Mouse (Mus musculus) spleen, adult 2 months (tissue): ENCODE data around the gene Auh. TPM values are rescaled to one million over a fixed set of nuclear protein-coding genes. Genes with fewer than 3 reads are reported as not detected.

Experiments
- DNase-seq, 2 experiments: peaks; one replicate each; pipeline versions ENCODE4 v3.0.0 to v3.0.0-alpha.2; 2012 to 2021; ENCODE audit warnings: low spot score in 2 of 2, low read depth in 1 of 2
- H3K27ac ChIP-seq: fragments of 200-500 bp; 2 replicates; pipeline ENCODE4 v1.5.1; 2012; ENCODE audit warnings: low read length, inconsistent platforms; ENCODE audit not compliant: insufficient read depth
- H3K27me3 ChIP-seq: fragments of 200-500 bp; 2 replicates; pipeline ENCODE4 v1.6.1; 2012; ENCODE audit warnings: mild to moderate bottlenecking, moderate library complexity, low read length, inconsistent platforms; ENCODE audit not compliant: control insufficient read depth, insufficient read depth
- H3K36me3 ChIP-seq: fragments of 200-500 bp; 2 replicates; pipeline ENCODE4 v1.6.1; 2012; ENCODE audit warnings: mild to moderate bottlenecking, low read length, inconsistent platforms; ENCODE audit not compliant: control insufficient read depth, insufficient read depth
- H3K4me1 ChIP-seq: fragments of 200-500 bp; 2 replicates; pipeline ENCODE4 v1.6.1; 2011; ENCODE audit warnings: inconsistent platforms; ENCODE audit not compliant: control insufficient read depth, insufficient read depth, insufficient read length
- H3K4me3 ChIP-seq: fragments of 200-500 bp; 2 replicates; pipeline ENCODE4 v1.5.1; 2011; ENCODE audit warnings: mild to moderate bottlenecking, inconsistent platforms; ENCODE audit not compliant: insufficient read depth, insufficient read length; ENCODE audit errors: extremely low read depth
- CTCF ChIP-seq: fragments of 200-500 bp; IDR thresholded peaks from 2 replicates; pipeline ENCODE4 v1.5.1; 2011; ENCODE audit warnings: mild to moderate bottlenecking, inconsistent platforms; ENCODE audit not compliant: insufficient read depth, insufficient read length, insufficient replicate concordance; ENCODE audit errors: extremely low read depth
- POLR2A ChIP-seq: fragments of 200-500 bp; IDR thresholded peaks from 2 replicates; pipeline ENCODE4 v1.6.1; 2011; ENCODE audit warnings: low read depth, low read length, inconsistent platforms
- WGBS: fragments of 180-500 bp; shearing (Covaris S2); methylation state at CpG from one replicate; pipeline ENCODE4 v1.1.7; 2018; 5-methylcytosine and 5-hydroxymethylcytosine counted together
- polyA plus RNA-seq: library from polyadenylated mRNA; depleted of rRNA; stranded (reverse); fragments of >200 nt; gene quantifications from 2 replicates; pipeline ENCODE4 v1.2.3, GENCODE M21; 2012

Gene Auh
- polyA plus RNA-seq, 1 experiment: 15.0 TPM

DNA sequence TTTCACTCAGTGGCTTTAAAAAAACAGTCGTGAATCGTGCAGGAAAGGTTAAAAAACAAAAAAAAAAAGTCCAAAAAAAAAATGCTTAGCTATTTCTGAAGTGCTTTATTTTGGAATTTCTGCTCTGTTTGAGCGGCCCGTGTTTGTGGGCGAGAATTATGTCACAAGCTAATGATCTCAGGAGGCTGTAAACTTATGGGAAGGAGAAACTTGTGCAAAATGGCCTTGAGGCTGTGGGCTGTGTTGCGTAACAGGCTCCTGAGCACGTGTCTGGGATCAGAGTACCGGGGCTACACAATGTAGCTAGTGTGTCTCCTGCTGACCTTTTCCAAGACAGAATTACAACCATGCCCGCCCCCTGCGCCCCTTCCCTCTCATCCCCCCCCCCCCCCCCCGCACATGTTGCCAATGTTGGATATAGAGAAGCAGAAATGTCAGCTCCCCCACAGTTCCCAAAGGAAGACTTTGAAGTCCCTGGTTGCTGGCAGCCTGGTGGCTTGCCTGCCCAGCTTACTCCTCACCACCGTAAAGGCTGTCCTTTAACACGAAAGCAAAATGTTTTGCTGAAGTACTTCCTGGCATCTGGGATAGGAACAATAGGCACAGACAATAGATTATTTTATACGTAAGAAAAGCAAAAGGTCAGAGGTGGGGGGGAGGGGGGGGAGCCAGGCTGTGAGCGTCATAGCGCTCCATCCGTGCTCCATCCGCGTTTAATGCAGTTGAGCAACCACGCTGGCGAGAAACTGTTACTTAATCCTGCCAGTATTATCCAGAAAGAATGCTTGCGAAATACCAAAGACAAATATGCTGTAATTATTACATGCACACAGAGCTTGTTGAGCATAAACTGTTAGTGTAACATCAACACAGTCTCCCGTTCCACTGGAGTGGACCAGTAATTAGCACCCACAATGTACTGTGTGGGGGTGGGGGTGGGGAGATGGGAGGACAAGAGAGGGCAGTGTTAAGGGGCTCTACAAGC, 107.0 kb downstream of the Auh start:
- Histone ChIP-seq H3K27ac (no peak overlapping the region), H3K27me3 (no peaks in the 10 kb centered on the region)

GRCm38 (mm10) chr13:52821571-52821970, 107.9 kb downstream of the Auh start:
- H3K27me3 ChIP-seq: no peaks in the 10 kb centered on the region
- H3K4me1 ChIP-seq: peaks cover 2% of the 10 kb centered on the region; the same call in 1 of the 2 replicates
- H3K27ac ChIP-seq: peak overlapping the region; percentile 25; the same call in 1 of the 2 replicates
- H3K4me3 ChIP-seq: no peak overlapping the region
- DNase-seq: no peak
- whole genome bisulfite sequencing: 76% methylated on average over 9 of the region's 9 CpGs
- no peaks in the 10 kb centered on the region for H3K36me3 ChIP-seq
- no peak for TF ChIP-seq CTCF
- TF ChIP-seq POLR2A: no peak

More for the DNA sequence above, 107.0 kb downstream of the Auh start:
- Histone ChIP-seq H3K36me3 (no peaks in the 10 kb centered on the region), H3K4me3 (no peak overlapping the region), H3K4me1 (no peaks in the 10 kb centered on the region; the same call in 1 of the 2 replicates)
- DNase-seq: no peak
- WGBS: 36% methylated on average over 23 of the region's 23 CpGs
- TF ChIP-seq CTCF (no peak), POLR2A (no peak)

DNA sequence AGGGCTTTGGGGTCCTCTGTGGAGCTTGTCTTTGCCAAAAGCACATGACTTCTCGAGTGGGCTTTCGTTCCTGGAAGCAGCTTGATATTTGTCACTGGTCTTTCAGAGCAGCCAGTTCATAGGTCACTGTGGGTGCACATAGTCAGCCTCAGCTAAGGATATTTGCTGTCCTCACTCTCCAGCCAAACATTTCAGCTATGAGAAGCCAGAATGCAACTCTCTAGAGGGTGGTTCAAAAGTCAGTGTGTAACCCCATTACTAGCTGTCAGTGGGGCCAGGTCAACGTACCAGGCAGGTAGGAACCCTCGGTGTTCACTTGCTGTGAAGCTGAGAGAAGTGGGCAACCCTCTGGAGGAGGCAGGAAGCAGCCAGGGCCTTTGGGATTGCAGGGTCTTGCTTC, 109.6 kb downstream of the Auh start:
- TF ChIP-seq CTCF (no peak), POLR2A (no peak)
- Histone ChIP-seq H3K27ac (no peak overlapping the region), H3K27me3 (no peaks in the 10 kb centered on the region), H3K4me3 (no peak overlapping the region), H3K36me3 (no peaks in the 10 kb centered on the region), H3K4me1 (peaks cover 2% of the 10 kb centered on the region; the same call in 1 of the 2 replicates)
- no peak for DNase-seq
- 60% methylated on average over 4 of the region's 4 CpGs for WGBS

- no peak overlapping the region for H3K4me3 ChIP-seq
- H3K36me3 ChIP-seq: no peaks in the 10 kb centered on the region
- H3K27me3 ChIP-seq: no peaks in the 10 kb centered on the region
- no peak overlapping the region for H3K27ac ChIP-seq
- H3K4me1 ChIP-seq: peaks cover 2% of the 10 kb centered on the region; the same call in 1 of the 2 replicates
- no peak for DNase-seq
- TF ChIP-seq POLR2A (no peak), CTCF (no peak)
- 36% methylated on average over 3 of the region's 3 CpGs for WGBS
Measured at GRCm38 (mm10) chr13:52818760-52819159, 110.7 kb downstream of the Auh start.

DNA sequence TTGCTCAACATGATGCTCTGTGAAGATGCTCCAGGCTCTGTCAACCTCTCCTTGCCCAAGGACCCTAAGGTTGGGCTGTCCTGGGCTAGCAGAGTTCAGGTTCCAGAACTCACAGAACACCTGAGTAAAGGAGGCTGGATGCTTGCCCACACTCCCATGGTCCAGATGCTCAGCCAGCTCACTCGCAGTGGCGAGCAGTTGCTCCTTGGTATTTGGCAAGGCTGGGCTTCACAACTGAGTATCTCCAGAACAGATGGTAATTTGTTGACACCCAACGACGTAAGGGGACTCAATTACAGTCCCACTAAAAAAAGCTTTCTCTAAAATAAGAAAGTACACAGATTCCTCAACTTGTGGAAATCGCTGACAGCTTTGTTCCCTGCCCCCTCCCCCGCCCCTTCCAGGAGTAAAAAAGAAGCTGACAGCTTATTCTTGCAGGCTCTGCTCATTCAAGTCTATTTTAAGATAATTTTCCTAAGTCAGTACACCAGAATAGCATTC, 111.4 kb downstream of the Auh start:
- no peak overlapping the region for H3K27ac ChIP-seq
- WGBS: 55% methylated on average over 6 of the region's 6 CpGs

DNA sequence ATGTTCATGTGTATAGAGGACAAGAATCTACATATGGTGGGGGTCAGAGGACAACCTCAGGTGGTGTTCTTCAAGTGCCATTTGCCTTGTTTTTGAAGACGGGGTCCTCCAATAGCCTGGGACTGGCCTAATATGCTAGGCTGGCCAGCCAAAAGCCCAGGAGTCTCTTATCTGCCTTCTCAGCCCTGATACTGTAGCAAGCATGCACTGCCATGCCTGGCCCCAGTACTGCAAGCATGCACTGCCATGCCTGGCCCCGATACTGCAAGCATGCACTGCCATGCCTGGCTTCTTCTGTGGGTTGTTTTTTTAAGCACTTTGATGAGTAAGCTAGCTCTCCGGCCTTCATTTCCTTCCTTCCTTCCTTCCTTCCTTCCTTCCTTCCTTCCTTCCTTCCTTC, 115.7 kb downstream of the Auh start:
- DNase-seq: no peak
- H3K27me3 ChIP-seq: no peaks in the 10 kb centered on the region
- no peaks in the 10 kb centered on the region for H3K36me3 ChIP-seq
- H3K4me1 ChIP-seq: peaks cover 2% of the 10 kb centered on the region; the same call in 1 of the 2 replicates
- no peak overlapping the region for H3K4me3 ChIP-seq
- TF ChIP-seq POLR2A (no peak), CTCF (no peak)
- WGBS: 71% methylated on average over 3 of the region's 3 CpGs
- H3K27ac ChIP-seq: no peak overlapping the region

More for the DNA sequence above, 111.4 kb downstream of the Auh start:
- no peaks in the 10 kb centered on the region for H3K27me3 ChIP-seq
- DNase-seq: no peak
- TF ChIP-seq CTCF: no peak
- no peak for TF ChIP-seq POLR2A
- no peak overlapping the region for H3K4me3 ChIP-seq
- H3K4me1 ChIP-seq: peaks cover 2% of the 10 kb centered on the region; the same call in 1 of the 2 replicates
- no peaks in the 10 kb centered on the region for H3K36me3 ChIP-seq
